ENCODE assay signal across 19 mouse cellular contexts in the genomic region with DNA sequence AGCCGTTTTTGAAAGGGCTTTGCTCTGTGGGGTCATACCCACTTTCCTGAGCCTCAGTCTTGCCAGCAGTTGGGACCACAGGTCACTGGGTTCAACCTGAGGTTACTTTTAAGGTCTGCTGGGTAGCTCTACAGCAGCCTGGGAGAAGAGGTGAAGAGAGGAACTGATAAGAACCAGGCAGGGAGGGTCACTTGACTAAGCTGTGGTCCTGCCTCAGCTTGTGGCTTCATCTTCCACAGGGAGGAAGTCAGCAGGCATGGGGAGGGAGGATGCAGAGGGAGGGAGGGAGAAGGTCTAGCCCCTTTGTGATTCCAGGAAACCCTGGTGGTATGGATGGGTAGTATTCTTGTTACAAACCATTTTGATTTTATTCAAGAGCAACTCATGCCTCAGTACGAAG. TPM values are rescaled to one million over a fixed set of nuclear protein-coding genes. Genes with fewer than 3 reads are reported as not detected.
DNase-seq lines count a peak whose midpoint lies in the region; ATAC-seq and TF ChIP-seq lines count a peak whose summit lies in the region.
"Had no signal": no experiment of that assay in that cellular context is flagged by ENCODE, and none has a peak within 500 bp of the region (broad histone marks: within the 10 kb centered on the region; RNA-seq: fewer than 3 reads in every experiment).

No protein-coding gene starts in this region.

- no peak for TF ChIP-seq CTCF in liver, postnatal 0 days (IDR thresholded peaks at IDR 0.05; ENCODE audit: low read depth)

- intact Hi-C loops in left cerebral cortex, postnatal 10 days (cut with DNase I), result no loop called here

- H3K79me2 ChIP-seq in macrophage (ENCODE audit: inconsistent target), result no peaks in the 10 kb centered on the region

- no peak overlapping the region for H3K4me3 ChIP-seq in liver, postnatal 0 days (ENCODE audit: low read depth, low read length)
- no peak overlapping the region for H3K4me3 ChIP-seq in macrophage (ENCODE audit: inconsistent target)
- H3K4me3 ChIP-seq: embryonic facial prominence, embryonic 15.5 days; heart, embryonic 10.5 days had no signal

- H3K36me3 ChIP-seq in liver, postnatal 0 days (replicated peaks; ENCODE audit: insufficient read depth, low read length), result no peaks in the 10 kb centered on the region
- no peaks in the 10 kb centered on the region for H3K36me3 ChIP-seq in macrophage (ENCODE audit: inconsistent target)
- H3K36me3 ChIP-seq: embryonic facial prominence, embryonic 15.5 days; heart, embryonic 10.5 days had no signal

- no peaks in the 10 kb centered on the region; the same call in 1 of the 2 replicates for H3K27me3 ChIP-seq in liver, postnatal 0 days (ENCODE audit: insufficient read depth, low read length)
- H3K27me3 ChIP-seq: embryonic facial prominence, embryonic 15.5 days had no signal

- no peak for ATAC-seq in liver, postnatal 0 days
- peak; percentile 19 for ATAC-seq in CD4-positive, CD25-positive, alpha-beta regulatory T cell, adult 4 months
- ATAC-seq in common myeloid progenitor, adult 5-6 weeks (replicated peaks; ENCODE audit: low read depth, poor library complexity, severe bottlenecking), result peak; percentile 76
- ATAC-seq: forebrain, embryonic 16.5 days had no signal

- H3K27ac ChIP-seq in liver, postnatal 0 days (ENCODE audit: low read depth), result no peak overlapping the region
- peak overlapping the region; percentile 12; the same call in 1 of the 2 replicates for H3K27ac ChIP-seq in macrophage
- H3K27ac ChIP-seq: embryonic facial prominence, embryonic 15.5 days; heart, embryonic 10.5 days; hindbrain, embryonic 14.5 days had no signal

- H3K9me3 ChIP-seq in liver, postnatal 0 days (ENCODE audit: low read length), result no peaks in the 10 kb centered on the region
- H3K9me3 ChIP-seq: heart, embryonic 10.5 days had no signal

- DNase-seq in liver, result peak; percentile 27
- DNase-seq in liver, postnatal 0 days, result no peak
- no peak for DNase-seq in left cerebral cortex, postnatal 10 days (ENCODE audit: extremely low spot score in 1 of 2, low spot score in 2 of 2)
- no peak for DNase-seq in ovary, postnatal 10 days (ENCODE audit: low spot score)
- DNase-seq in cerebellum, adult 11-12 months, result no peak
- DNase-seq: adrenal gland, postnatal 10 days; cerebellum, adult 2 months; cerebellum, postnatal 10 days; embryo, embryonic 11 days; gastrocnemius, postnatal 10 days; heart, adult 18-20 months; heart, postnatal 4 days had no signal

- TF ChIP-seq EP300 in liver, postnatal 0 days (IDR thresholded peaks at IDR 0.05; ENCODE audit: low read depth), result no peak

- H3K4me2 ChIP-seq in liver, postnatal 0 days (ENCODE audit: low read depth, low read length), result no peak overlapping the region
- H3K4me2 ChIP-seq: embryonic facial prominence, embryonic 15.5 days; hindbrain, embryonic 14.5 days had no signal

- peaks cover 9% of the 10 kb centered on the region for H3K4me1 ChIP-seq in liver, postnatal 0 days (ENCODE audit: insufficient read depth)
- H3K4me1 ChIP-seq: embryonic facial prominence, embryonic 15.5 days had no signal

- WGBS in liver, postnatal 0 days (ENCODE audit: insufficient replicate concordance), result 60% methylated on average over 2 of the region's 2 CpGs
- WGBS in macrophage (ENCODE audit: missing documents), result 55% methylated on average over 2 of the region's 2 CpGs

- H3K9ac ChIP-seq in liver, postnatal 0 days (replicated peaks), result no peak overlapping the region
- H3K9ac ChIP-seq: embryonic facial prominence, embryonic 15.5 days; hindbrain, embryonic 14.5 days had no signal

RNA-seq across cellular contexts. Expression of gene Lrpap1, which starts 59.9 kb away (rescaled TPM):
- polyA plus RNA-seq in liver, postnatal 0 days (2015; fragmentation: Nextera tagmentation; extraction: Ambion mirVana), result 48.8 and 56.4 TPM in 2 replicates
- 100 to 1,000 TPM in 1 of 2 experiments, 10 to 100 TPM in 1; 93.8 to 133 TPM for polyA plus RNA-seq in CD4-positive, CD25-positive, alpha-beta regulatory T cell, adult 4 months (2017; shearing (Covaris generic))
- 43.7 and 53.7 TPM in 2 replicates for total RNA-seq in common myeloid progenitor, adult 5-6 weeks (2017)
- total RNA-seq in macrophage (2018; cell fraction: chromatin; rRNA removed), result 10 to 100 TPM; 27.3 to 97.7 (median 47.6) TPM
- total RNA-seq in macrophage (2018; cell fraction: cytosol; rRNA removed), result 100 to 1,000 TPM in 2 of 26 experiments, 10 to 100 TPM in 24; 63.9 to 103 (median 83.4) TPM
- 100 to 1,000 TPM in 2 of 26 experiments, 10 to 100 TPM in 24; 30.3 to 130 (median 75.5) TPM for total RNA-seq in macrophage (2018; cell fraction: nucleus; rRNA removed)
- 112 to 144 TPM (median 118 TPM) in 3 replicates for polyA plus RNA-seq in macrophage (2018)
- total RNA-seq in left cerebral cortex, postnatal 10 days (2021), result 100 to 1,000 TPM; 110 to 113 TPM
